Mouse (Mus musculus) neutrophil, adult 83 days (primary cell): ENCODE data around the gene Rimbp2. TPM values are rescaled to one million over a fixed set of nuclear protein-coding genes. Genes with fewer than 3 reads are reported as not detected.

ENCODE experiments used
- total RNA-seq, 2 experiments: library from RNA; stranded (reverse); gene quantifications; one replicate each; pipeline ENCODE4 v1.2.4; 2023

The Rimbp2 gene
- not detected for total RNA-seq

DNA sequence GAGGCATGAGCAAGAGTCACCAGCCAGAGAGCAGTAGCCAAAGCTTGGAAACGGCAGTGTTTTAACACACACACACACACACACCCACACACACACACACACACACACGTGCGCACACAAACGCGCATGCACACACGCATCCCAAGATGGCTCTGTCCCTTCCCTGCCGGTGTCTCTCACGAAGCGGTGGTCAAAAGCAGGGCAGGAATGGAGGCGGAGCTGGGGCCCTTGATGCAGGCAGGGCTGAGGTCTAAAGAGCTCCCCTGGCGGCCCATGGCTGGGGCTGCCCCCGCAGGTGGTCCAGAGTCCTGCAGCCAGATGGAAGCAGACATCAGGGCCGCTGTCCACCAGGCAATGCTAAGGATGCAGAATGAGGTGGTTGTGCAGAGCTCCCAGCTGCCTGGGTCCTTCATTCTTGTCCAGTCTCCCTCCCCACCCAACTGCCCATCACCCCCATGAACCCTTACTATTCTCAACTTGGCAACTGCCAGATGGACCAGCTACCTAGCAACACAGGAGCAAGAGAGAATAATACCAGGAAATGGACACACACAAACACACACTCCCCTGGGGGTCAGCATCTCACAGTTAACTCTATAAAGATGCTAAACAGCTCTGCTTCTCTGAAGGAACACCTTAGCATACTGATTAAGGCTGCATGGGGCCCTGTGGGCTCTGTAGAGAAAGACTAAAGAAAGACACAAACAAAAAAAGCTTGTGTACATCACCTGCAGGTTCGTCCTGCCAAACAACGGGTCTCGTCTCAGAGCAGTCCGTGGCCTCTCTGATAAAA lies at the start of gene Rimbp2:
Gene Rimbp2 (minus strand): TSS at position 209 of the 793 bp plus-strand sequence.

Other genes with a start within 250 kb of the Rimbp2 start
- 10 to 100 TPM; 46.4 to 46.5 TPM for gene Stx2, start 55.1 kb upstream of the Rimbp2 start, total RNA-seq
- 100 to 1,000 TPM; 110 to 137 TPM for gene Ran, start 66.6 kb upstream of the Rimbp2 start, total RNA-seq
- gene Adgrd1, start 143.3 kb upstream of the Rimbp2 start, total RNA-seq: under 1 TPM; 0.50 to 0.51 TPM